Mouse (Mus musculus) E14TG2a.4 (cell line): ENCODE measurements around the gene Cobll1.

ENCODE experiments used
- CTCF ChIP-seq: conservative IDR thresholded peaks from 2 replicates; pipeline ENCODE4 v1.5.1; 2014; ENCODE audit warnings: low read length
- NANOG ChIP-seq: IDR thresholded peaks from 2 replicates; pipeline ENCODE4 v1.6.1; 2014; ENCODE audit warnings: borderline replicate concordance, low read length, mixed read lengths

DNA sequence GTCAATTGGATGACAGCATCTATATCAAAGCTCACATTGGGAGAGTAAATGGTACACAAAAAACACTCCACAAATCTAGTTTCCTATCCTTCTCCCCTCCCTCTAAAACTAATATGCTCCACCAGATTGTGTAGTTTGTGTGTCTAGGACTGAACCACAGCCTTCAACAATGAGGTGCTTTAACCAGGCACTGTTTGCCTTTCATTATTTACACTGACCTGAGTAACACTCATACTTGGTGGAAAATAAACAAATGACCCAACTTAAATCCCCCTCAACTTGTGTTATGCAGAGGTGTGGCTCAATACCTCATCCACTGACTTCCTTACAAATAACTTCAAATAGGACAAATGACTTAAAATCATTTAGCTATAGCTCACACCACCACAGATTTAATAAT is 155.8 kb downstream of the Cobll1 start:
- TF ChIP-seq CTCF (no peak), NANOG (no peak)
